Mouse (Mus musculus) lung, postnatal 0 days (tissue): Measurements from ENCODE around the gene Npas3. TPM values are rescaled to one million over a fixed set of nuclear protein-coding genes. Genes with fewer than 3 reads are reported as not detected.

Experiments
- ATAC-seq: fragments of 200-750 bp; cut with Nextera tagmentation; 2 replicates; pipeline ENCODE4 v1.8.0; 2017; ENCODE audit warnings: moderate library complexity
- DNase-seq: peaks from one replicate; pipeline ENCODE4 v3.0.0-alpha.2; 2016; ENCODE audit warnings: low spot score
- H3K27ac ChIP-seq: fragments of 300-500 bp; sonication (generic); 2 replicates; pipeline ENCODE4 v1.5.1; 2014; ENCODE audit warnings: antibody characterized with exemption, mild to moderate bottlenecking, low read length, mixed read lengths
- H3K27me3 ChIP-seq: fragments of 300-500 bp; sonication (generic); replicated peaks from 2 replicates; pipeline ENCODE4 v1.6.1; 2014; ENCODE audit warnings: low read length, mixed read lengths; ENCODE audit not compliant: insufficient read depth
- H3K36me3 ChIP-seq: fragments of 300-500 bp; sonication (generic); 2 replicates; pipeline ENCODE4 v1.6.1; 2014; ENCODE audit warnings: low read length, mixed read lengths; ENCODE audit not compliant: insufficient read depth
- H3K4me1 ChIP-seq: fragments of 300-500 bp; sonication (generic); 2 replicates; pipeline ENCODE4 v1.6.1; 2014; ENCODE audit warnings: antibody characterized with exemption, low read depth, low read length, mixed read lengths; ENCODE audit not compliant: insufficient read depth
- H3K4me2 ChIP-seq: fragments of 300-500 bp; sonication (generic); replicated peaks from 2 replicates; pipeline ENCODE4 v1.6.1; 2014; ENCODE audit warnings: low read depth, mild to moderate bottlenecking, low read length, moderate library complexity, mixed read lengths
- H3K4me3 ChIP-seq: fragments of 300-500 bp; sonication (generic); 2 replicates; pipeline ENCODE4 v1.5.1; 2014; ENCODE audit warnings: low read depth, low read length
- H3K9ac ChIP-seq: fragments of 300-500 bp; sonication (generic); replicated peaks from 2 replicates; pipeline ENCODE4 v1.6.1; 2014; ENCODE audit warnings: low read depth, mild to moderate bottlenecking
- H3K9me3 ChIP-seq: fragments of 300-500 bp; sonication (generic); 2 replicates; pipeline ENCODE4 v1.6.1; 2016; ENCODE audit warnings: low read length, mixed read lengths
- CTCF ChIP-seq: IDR thresholded peaks from 2 replicates; pipeline ENCODE4 v1.5.1; 2016; ENCODE audit warnings: antibody characterized with exemption, mild to moderate bottlenecking
- EP300 ChIP-seq: IDR thresholded peaks from 2 replicates; pipeline ENCODE4 v1.6.1; 2016; ENCODE audit warnings: antibody characterized with exemption, mild to moderate bottlenecking, control low read depth
- WGBS: fragments of 180-500 bp; shearing (Covaris S2); extraction: QIAGEN DNeasy Blood & Tissue Kit; methylation state at CpG from one replicate; pipeline ENCODE4 v1.1.7; 2014; 5-methylcytosine and 5-hydroxymethylcytosine counted together
- polyA plus RNA-seq: library from polyadenylated mRNA; unstranded; fragments of >200 nt; fragmentation: Nextera tagmentation; extraction: Ambion mirVana; gene quantifications from 2 replicates; pipeline ENCODE4 v1.2.1, GENCODE M21; 2015

Gene Npas3
- polyA plus RNA-seq, 1 experiment from 2014 or later: 0.17 TPM

- no peak for DNase-seq
- no peak overlapping the region for H3K4me2 ChIP-seq
- TF ChIP-seq CTCF (no peak), EP300 (no peak)
- no peaks in the 10 kb centered on the region for H3K27me3 ChIP-seq
- no peak overlapping the region for H3K27ac ChIP-seq
- no peak overlapping the region for H3K4me3 ChIP-seq
- no peak overlapping the region for H3K9ac ChIP-seq
- no peaks in the 10 kb centered on the region for H3K4me1 ChIP-seq
- no peak for ATAC-seq
- no peaks in the 10 kb centered on the region for H3K36me3 ChIP-seq
- WGBS: 60% methylated on average over 5 of the region's 5 CpGs
- H3K9me3 ChIP-seq: no peaks in the 10 kb centered on the region
These were observed 747.2 kb downstream of the Npas3 start for GRCm38 (mm10) chr12:53995710-53996109.

GRCm38 (mm10) chr12:53997141-53997540, 748.7 kb downstream of the Npas3 start:
- ATAC-seq (no peak), DNase-seq (no peak)
- Histone ChIP-seq H3K4me2 (no peak overlapping the region), H3K9ac (no peak overlapping the region), H3K27me3 (no peaks in the 10 kb centered on the region), H3K36me3 (no peaks in the 10 kb centered on the region), H3K4me3 (no peak overlapping the region), H3K9me3 (no peaks in the 10 kb centered on the region), H3K4me1 (no peaks in the 10 kb centered on the region), H3K27ac (no peak overlapping the region)
- WGBS: 78% methylated on average over 3 of the region's 3 CpGs
- TF ChIP-seq CTCF (no peak), EP300 (no peak)

GRCm38 (mm10) chr12:53999647-54000637, 751.5 kb downstream of the Npas3 start:
- ATAC-seq: no peak
- Histone ChIP-seq H3K9ac (no peak overlapping the region), H3K4me2 (no peak overlapping the region), H3K4me1 (no peaks in the 10 kb centered on the region), H3K27ac (no peak overlapping the region), H3K4me3 (no peak overlapping the region), H3K27me3 (no peaks in the 10 kb centered on the region), H3K36me3 (no peaks in the 10 kb centered on the region), H3K9me3 (no peaks in the 10 kb centered on the region)
- TF ChIP-seq CTCF: no peak
- TF ChIP-seq EP300: no peak
- DNase-seq: no peak
- 61% methylated on average over 15 of the region's 15 CpGs for WGBS

GRCm38 (mm10) chr12:54002496-54002895, 754.0 kb downstream of the Npas3 start:
- ATAC-seq (no peak), DNase-seq (peak; percentile 10)
- Histone ChIP-seq H3K36me3 (no peaks in the 10 kb centered on the region), H3K4me1 (no peaks in the 10 kb centered on the region), H3K27me3 (no peaks in the 10 kb centered on the region), H3K4me2 (no peak overlapping the region), H3K4me3 (no peak overlapping the region), H3K9ac (no peak overlapping the region), H3K27ac (no peak overlapping the region), H3K9me3 (no peaks in the 10 kb centered on the region)
- TF ChIP-seq CTCF (peak; percentile 42), EP300 (no peak)
- 71% methylated on average over 4 of the region's 4 CpGs for WGBS

GRCm38 (mm10) chr12:54004606-54005005, 756.1 kb downstream of the Npas3 start:
- DNase-seq (no peak), ATAC-seq (no peak)
- Histone ChIP-seq H3K4me1 (no peaks in the 10 kb centered on the region), H3K4me3 (no peak overlapping the region), H3K27ac (no peak overlapping the region), H3K36me3 (no peaks in the 10 kb centered on the region), H3K9me3 (no peaks in the 10 kb centered on the region), H3K4me2 (no peak overlapping the region), H3K27me3 (no peaks in the 10 kb centered on the region), H3K9ac (no peak overlapping the region)
- 27% methylated on average over 8 of the region's 8 CpGs for WGBS
- TF ChIP-seq CTCF (no peak), EP300 (no peak)

- Histone ChIP-seq H3K4me1 (no peaks in the 10 kb centered on the region), H3K4me3 (no peak overlapping the region), H3K36me3 (no peaks in the 10 kb centered on the region), H3K27me3 (no peaks in the 10 kb centered on the region), H3K9ac (no peak overlapping the region), H3K27ac (no peak overlapping the region), H3K4me2 (no peak overlapping the region), H3K9me3 (no peaks in the 10 kb centered on the region)
- 55% methylated on average over 4 of the region's 4 CpGs for WGBS
- TF ChIP-seq CTCF: no peak
- no peak for TF ChIP-seq EP300
- ATAC-seq: no peak
- DNase-seq: no peak
These were observed 757.1 kb downstream of the Npas3 start for GRCm38 (mm10) chr12:54005546-54005945.
